Mouse (Mus musculus) splenic B cell, adult 2 months (primary cell): ENCODE measurements around the gene Proca1.

Source experiments
- DNase-seq: peaks from one replicate; pipeline ENCODE4 v3.0.0-alpha.2; 2011; ENCODE audit warnings: low read depth, low spot score
- H3K27me3 ChIP-seq: 2 replicates; pipeline ENCODE4 v1.6.1; 2012; ENCODE audit warnings: mild to moderate bottlenecking, low read length, moderate library complexity, mixed read lengths; ENCODE audit not compliant: control insufficient read depth, poor library complexity, insufficient read depth, severe bottlenecking
- H3K36me3 ChIP-seq: 2 replicates; pipeline ENCODE4 v1.6.1; 2012; ENCODE audit warnings: mild to moderate bottlenecking, low read length, moderate library complexity, mixed read lengths; ENCODE audit not compliant: control insufficient read depth, poor library complexity, insufficient read depth, severe bottlenecking

Gene Proca1

GRCm38 (mm10) chr11:78193113-78193512, at the start of gene Proca1:
Proca1 (plus strand) TSS chr11:78193392.
- DNase-seq, result no peak
- Histone ChIP-seq H3K36me3 (no peaks in the 10 kb centered on the region), H3K27me3 (no peaks in the 10 kb centered on the region)

DNA sequence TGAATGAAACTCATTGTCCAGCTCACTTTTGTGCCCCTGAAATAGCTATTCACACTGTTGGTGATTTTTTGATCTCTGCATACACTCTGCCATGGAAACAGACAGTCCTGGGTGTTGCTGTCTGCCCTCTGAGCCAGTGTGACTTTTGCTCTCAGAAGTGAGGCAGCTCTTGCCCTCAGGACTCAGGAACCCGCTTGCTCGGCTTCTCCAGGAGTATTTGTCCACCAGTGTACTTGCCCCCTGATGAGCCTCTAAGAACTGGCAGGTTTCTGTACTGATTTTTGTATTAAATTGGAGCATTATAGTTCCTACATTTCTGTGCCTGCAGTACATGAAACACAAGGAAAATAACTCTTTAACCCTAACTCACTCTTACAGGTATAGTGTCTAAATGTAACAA, 49.7 kb upstream of the Proca1 start:
- no peak for DNase-seq
- Histone ChIP-seq H3K36me3 (peaks cover 5% of the 10 kb centered on the region), H3K27me3 (no peaks in the 10 kb centered on the region)

- no peak for DNase-seq
- no peaks in the 10 kb centered on the region for H3K27me3 ChIP-seq
- peaks cover 5% of the 10 kb centered on the region for H3K36me3 ChIP-seq
Measured at GRCm38 (mm10) chr11:78146168-78146567, 47.0 kb upstream of the Proca1 start.

DNA sequence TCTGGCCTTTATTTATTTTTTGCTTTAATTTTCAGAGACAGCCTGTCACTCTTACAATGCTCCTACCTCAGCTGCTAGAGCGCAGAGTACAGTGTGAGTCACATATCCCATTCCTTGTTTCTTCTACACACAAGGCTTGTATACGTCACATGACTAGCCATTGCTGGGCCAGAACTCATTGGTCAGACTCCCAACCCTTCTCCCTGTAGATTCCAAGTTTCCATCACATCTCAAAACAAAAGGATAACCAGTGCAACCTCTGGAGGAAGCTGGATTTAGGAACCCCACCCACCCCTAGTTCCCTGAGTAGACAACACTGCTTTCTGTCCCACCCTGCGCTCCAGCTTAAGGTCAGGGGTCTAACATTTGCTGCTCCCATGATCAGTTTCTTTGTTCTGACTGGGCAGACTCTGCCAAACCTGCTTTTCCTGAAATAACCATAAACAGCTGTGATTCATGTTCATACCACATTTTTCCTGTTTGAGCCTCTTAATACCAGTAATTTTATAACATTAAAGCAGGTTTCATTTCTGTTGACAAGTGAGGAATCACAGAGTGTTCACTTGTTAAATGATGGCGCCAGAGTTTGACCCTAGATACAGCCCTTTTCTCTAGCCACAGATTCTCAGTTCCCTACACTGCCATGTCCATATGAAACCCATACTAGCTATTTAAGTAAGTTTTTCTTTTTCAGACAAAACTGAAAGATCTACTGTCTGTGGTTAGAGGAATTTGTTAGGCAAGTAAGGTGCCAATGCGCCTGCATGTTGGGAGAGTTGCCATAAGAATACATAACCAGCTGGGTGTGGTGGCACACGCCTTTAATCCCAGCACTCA, 46.3 kb upstream of the Proca1 start:
- no peak for DNase-seq
- Histone ChIP-seq H3K27me3 (no peaks in the 10 kb centered on the region), H3K36me3 (peaks cover 5% of the 10 kb centered on the region; the same call in 1 of the 2 replicates)

- Histone ChIP-seq H3K27me3 (no peaks in the 10 kb centered on the region), H3K36me3 (peaks cover 4% of the 10 kb centered on the region; the same call in 1 of the 2 replicates)
- DNase-seq, result peak; percentile 38
Measured at GRCm38 (mm10) chr11:78151161-78151560, 42.0 kb upstream of the Proca1 start.

- DNase-seq, result no peak
- Histone ChIP-seq H3K27me3 (no peaks in the 10 kb centered on the region), H3K36me3 (peaks cover 3% of the 10 kb centered on the region; the same call in 1 of the 2 replicates)
Measured at GRCm38 (mm10) chr11:78152299-78153231, 40.6 kb upstream of the Proca1 start.

- Histone ChIP-seq H3K27me3 (no peaks in the 10 kb centered on the region), H3K36me3 (peaks cover 2% of the 10 kb centered on the region; the same call in 1 of the 2 replicates)
- no peak for DNase-seq
Measured at GRCm38 (mm10) chr11:78153778-78154177, 39.4 kb upstream of the Proca1 start.

- no peak for DNase-seq
- peaks cover 2% of the 10 kb centered on the region; the same call in 1 of the 2 replicates for H3K36me3 ChIP-seq
- no peaks in the 10 kb centered on the region for H3K27me3 ChIP-seq
Measured at GRCm38 (mm10) chr11:78155674-78156073, 37.5 kb upstream of the Proca1 start.

DNA sequence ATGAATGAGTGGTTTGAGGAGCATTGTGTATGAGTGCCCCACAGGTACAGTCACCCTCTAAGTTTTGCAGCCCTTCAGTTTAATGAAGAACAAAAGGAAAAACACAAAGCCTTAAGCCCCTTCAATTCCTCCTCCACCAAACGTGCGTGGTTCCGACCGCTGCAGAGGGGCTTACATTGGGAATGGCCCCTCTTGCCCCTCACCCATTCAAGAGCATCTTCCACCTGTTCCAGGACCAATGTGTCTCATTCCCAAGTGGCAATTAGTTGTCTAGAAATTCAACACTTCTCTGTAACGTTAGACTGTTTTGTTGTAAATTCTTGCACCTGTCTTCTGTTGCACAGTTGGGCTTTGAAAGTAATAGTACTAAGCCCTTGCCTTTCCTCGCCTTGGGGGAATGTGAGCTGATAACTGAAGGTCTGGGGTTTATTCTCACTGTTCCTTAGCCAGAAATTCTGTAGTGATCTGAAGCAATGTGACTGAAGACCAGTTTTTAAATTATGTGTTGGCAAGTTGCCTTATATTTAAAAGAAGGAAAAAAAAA, 37.0 kb upstream of the Proca1 start:
- H3K27me3 ChIP-seq, result no peaks in the 10 kb centered on the region
- no peak for DNase-seq

GRCm38 (mm10) chr11:78159096-78159495, 34.1 kb upstream of the Proca1 start:
- H3K27me3 ChIP-seq, result no peaks in the 10 kb centered on the region
- H3K36me3 ChIP-seq, result peaks cover 3% of the 10 kb centered on the region
- peak; percentile 94 for DNase-seq

More for the DNA sequence above, 37.0 kb upstream of the Proca1 start:
- peaks cover 2% of the 10 kb centered on the region; the same call in 1 of the 2 replicates for H3K36me3 ChIP-seq

DNA sequence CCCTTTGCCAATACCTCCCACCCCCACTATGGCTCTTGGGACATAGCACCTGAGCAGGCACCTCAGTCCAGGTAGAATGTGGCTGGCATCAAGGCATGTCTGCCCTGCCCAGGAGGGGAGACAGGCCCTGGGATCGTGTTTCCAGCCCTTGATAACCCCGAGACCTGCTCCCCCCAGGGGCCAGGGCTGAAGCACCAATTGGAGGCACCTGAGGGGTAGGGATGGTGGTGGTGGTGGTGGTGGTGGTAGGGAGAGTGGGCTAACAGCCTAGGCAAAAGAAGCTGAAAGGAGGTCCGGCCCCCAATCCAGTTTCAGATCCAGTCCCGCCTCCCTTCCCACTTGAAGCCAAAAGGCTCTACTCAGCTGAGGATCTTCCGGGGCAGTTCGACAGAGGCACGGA, 33.6 kb upstream of the Proca1 start:
- peaks cover 3% of the 10 kb centered on the region for H3K36me3 ChIP-seq
- no peak for DNase-seq
- no peaks in the 10 kb centered on the region for H3K27me3 ChIP-seq

DNA sequence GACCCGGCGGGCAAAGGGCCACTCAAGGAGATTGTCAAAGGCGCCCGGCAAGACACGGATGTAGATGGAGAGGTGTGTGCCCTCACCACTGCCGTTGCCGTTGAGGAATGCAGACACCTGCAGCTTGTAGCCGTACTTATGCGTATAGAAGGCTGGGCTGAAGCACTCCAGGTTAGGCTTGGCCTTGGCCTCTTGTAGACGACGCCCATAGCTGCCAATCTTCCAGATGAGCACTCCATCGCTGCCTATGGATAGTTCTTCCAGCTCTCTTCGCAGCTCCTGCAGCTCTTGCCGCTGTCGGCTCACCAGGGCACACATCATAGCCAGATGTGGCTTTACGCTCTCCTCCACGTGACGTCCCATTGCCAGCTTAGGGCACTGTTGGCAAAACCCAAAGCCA, 33.0 kb upstream of the Proca1 start:
- peaks cover 3% of the 10 kb centered on the region for H3K36me3 ChIP-seq
- no peak for DNase-seq
- no peaks in the 10 kb centered on the region for H3K27me3 ChIP-seq

DNA sequence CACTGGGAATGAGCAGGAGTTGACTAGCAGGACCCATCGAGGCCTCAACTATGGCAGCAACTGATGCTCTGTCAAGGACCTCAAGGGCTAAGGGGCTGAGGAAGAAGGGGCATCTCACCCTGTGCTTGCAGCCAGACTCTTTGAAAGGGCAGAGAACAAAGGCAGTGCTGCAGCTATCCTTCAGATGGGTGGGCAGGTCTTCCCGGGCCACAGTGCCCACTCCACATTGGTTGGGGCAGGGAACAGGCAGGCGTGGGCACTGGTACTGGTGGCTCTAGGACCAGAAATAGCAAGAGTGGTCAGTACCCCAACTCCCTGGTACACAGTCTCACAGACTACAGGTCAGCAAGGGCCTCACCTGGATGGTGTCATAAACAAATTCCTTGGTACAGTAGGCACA, 32.5 kb upstream of the Proca1 start:
- no peak for DNase-seq
- H3K27me3 ChIP-seq, result no peaks in the 10 kb centered on the region

DNA sequence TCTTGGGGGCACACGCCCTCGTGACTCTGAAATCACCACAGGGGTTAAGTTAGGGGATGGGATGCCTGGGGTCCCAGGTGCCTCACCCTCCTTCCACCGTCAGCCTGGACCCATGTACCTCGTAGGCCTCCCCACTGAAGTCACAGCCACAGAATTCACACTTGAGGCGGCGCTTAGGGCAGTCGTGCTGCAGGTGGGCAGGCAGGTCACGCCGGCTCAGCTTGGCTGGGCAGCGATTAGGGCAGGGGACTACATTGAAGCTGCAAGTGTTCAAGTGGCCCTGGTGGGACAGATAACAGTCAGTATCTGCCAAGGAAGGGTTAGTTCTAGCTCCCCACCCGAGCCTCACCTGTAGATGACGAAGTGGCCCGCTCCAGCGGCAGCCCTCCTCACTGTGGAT, 32.0 kb upstream of the Proca1 start:
- H3K36me3 ChIP-seq, result peaks cover 3% of the 10 kb centered on the region
- DNase-seq, result no peak
- no peaks in the 10 kb centered on the region for H3K27me3 ChIP-seq

More for the DNA sequence above, 32.5 kb upstream of the Proca1 start:
- peaks cover 3% of the 10 kb centered on the region for H3K36me3 ChIP-seq
